Mouse (Mus musculus) urinary bladder, postnatal 4 days (tissue): ENCODE measurements around the gene Skint7.
"Not testable (repeated sequence)": the region's sequence is repeated elsewhere in the genome, so short reads cannot be mapped to it uniquely, and the experiment has no call there.

Experiments
- DNase-seq, 2 experiments: peaks; one replicate each; pipeline ENCODE4 v3.0.0; 2021 to 2022; ENCODE audit warnings: low spot score in 2 of 2

The Skint7 gene

DNA sequence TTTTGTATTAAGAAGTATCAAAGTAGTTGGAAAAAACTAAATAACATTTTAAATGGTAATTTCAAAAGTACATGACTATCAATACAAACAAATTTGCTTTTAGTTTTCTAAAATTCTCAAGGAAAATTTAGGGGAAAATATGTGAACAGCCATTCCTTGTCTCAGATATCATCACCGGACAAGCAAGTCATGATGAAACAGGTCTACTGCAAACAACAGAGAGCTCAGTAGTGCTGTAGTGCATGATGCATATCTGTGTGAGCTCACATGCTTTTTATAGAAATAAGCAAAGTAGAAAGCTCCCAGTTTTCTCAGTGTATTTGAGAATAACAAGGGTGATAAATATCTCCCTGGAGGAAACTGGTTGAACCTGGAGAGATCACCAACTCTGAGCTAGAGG, at the start of gene Skint7:
Gene Skint7 (plus strand): TSS at position 301 of the 400 bp plus-strand sequence.
- no peak for DNase-seq

DNA sequence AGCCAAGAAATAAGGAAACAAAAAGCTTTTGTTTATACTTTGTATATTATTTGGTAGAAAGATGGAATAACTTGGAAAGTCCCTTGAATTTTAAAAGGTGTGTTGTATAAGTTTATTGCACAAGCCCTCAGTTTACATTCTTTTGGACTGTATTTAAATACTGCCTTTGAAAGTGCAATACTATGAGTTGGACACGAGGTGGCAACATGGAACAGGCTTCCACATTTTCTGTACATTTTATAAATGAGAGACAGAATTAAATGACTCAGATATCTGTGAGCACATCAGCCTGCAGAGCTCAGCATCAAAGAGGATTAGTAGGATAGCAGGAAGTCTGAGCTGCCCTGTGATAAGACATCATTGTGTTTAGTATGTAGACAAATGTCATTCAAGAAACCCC, 11.4 kb upstream of the Skint7 start:
- no peak for DNase-seq

DNA sequence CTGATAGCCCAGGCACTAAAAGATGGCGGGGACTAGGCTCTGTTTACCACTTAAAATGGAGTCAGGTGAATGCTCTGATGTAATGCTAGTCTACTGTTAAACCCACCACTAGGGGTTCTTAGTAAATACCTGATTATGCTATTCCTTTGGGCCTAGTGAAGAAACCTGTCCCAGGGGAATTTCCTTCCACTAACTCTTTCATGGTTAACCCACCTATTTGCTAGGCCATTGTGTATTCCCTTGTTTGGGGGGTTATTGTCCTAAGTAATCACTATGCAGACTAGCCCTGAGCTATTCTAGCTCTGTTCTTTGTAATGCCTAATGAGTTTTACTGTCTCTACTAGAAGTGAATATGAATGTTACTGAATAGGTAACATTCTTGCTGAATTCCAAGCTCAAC, 9.5 kb upstream of the Skint7 start:
- DNase-seq: not testable (repeated sequence)

DNA sequence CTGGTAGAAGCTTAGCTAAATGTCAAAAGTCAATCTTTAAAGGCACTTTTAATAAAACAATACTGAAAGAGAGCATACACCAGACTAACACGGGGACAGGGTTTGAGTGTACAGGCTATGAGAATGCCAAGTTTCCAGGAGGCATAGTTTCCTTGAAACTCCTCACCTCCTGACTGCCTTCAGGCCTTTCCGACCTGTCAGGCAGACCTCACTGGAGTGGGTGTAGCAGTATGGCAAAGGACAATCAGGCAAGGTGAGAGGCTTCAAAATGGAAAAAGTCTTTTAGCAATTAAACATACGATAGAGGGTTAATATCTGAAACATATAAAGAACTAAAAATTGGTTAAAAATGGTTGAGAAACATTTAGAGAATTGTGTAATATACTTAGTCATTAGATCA, 9.1 kb upstream of the Skint7 start:
- DNase-seq: no peak

DNA sequence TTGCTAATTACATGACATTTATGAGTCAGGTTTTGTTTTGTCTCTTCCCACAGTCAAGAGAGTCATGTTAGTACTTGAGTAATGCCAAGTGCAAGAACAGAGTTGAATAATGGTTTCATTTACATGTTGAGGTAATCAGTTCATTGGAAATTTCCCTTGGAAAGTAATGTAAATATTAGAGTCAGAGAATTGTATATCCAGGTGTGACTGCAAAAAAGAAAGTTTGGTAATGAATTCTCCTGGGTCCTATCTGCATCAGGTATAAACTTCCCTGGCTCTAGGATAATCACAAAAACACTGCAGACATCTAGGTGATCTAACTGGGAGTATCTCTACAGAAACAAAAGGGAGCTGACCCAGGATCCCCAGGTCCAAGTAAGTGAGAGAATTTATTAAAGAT, 33.2 kb downstream of the Skint7 start, which contains the start of gene Skint1:
Gene Skint1 (plus strand): TSS at position 301 of the 400 bp plus-strand sequence.
- no peak for DNase-seq
